Mouse (Mus musculus): ENCODE results near the gene Kctd10. TPM values are rescaled to one million over a fixed set of nuclear protein-coding genes. Genes with fewer than 3 reads are reported as not detected.

The Kctd10 gene
- 18.4 and 18.6 TPM in 2 replicates for polyA plus RNA-seq (2012; rRNA removed)

DNA sequence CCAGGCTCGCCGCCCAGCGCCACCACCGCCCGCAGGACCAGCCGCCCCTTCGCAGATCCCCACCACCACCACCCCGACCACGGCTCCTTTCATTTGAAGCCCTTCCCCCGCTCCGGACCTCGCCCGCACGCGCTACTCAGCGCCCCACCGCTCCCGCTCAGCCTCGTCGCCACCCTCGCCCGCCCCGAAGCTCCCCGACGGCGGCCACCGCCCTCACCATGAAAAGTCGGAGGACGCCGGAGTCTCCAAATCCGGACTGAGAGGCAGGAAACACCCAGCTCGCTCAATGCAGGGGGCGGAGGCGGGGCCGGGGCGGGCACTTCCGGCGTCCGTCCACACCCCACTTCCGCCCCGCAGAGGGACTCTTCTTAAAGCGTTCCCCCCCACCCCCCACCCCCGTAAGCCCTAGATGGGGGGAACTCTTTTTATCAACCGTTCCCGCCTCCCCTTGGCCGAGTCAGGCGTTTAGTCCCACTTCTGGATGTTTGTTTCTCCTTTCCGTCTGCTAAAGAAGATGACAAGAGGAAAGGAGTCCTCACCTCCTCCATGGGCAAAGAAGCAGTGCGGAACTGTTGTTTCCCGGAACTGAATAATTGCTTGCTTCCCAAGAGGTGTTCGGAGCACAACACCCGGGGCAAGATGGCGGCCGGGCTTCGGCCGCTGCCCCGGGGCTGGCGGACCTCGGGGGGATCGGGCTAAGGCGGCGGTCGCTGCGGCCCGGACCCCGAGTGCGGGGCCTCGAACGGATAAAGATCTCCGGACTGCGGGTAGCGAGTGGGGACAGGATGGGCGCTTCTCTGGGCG lies at the start of gene Kctd10, which contains the start of gene Ube3b:
Kctd10 (minus strand) TSS at position 300 of the 804 bp plus-strand sequence.
Ube3b (plus strand) TSS at position 399 of the 804 bp plus-strand sequence.

Other genes with a start within 250 kb of the Kctd10 start
- 7.0 and 9.6 TPM in 2 replicates for gene Acacb, start 234.0 kb downstream of the Kctd10 start, polyA plus RNA-seq (2012; rRNA removed)
- not detected in 2 replicates for gene Foxn4, start 106.7 kb downstream of the Kctd10 start, polyA plus RNA-seq (2012; rRNA removed)
- 1.0 and 1.4 TPM in 2 replicates for gene Myo1h, start 91.3 kb downstream of the Kctd10 start, polyA plus RNA-seq (2012; rRNA removed)
- 12.9 and 15.3 TPM in 2 replicates for gene Ube3b, start 99 bp upstream of the Kctd10 start, polyA plus RNA-seq (2012; rRNA removed)
- 9.4 and 9.6 TPM in 2 replicates for gene Mmab, start 63.6 kb upstream of the Kctd10 start, polyA plus RNA-seq (2012; rRNA removed)
- gene Mvk, start 63.8 kb upstream of the Kctd10 start, polyA plus RNA-seq (2012; rRNA removed), result 15.7 and 16.0 TPM in 2 replicates
- gene Fam222a, start 187.5 kb upstream of the Kctd10 start, polyA plus RNA-seq (2012; rRNA removed), result 1.0 and 1.1 TPM in 2 replicates

All from liver, embryonic 18 days (tissue).